Mouse (Mus musculus) fat pad, adult 2 months (tissue): Measurements from ENCODE around the gene Gm14085.

ENCODE experiments used
- DNase-seq: peaks from one replicate; pipeline ENCODE4 v3.0.0-alpha.2; 2011; ENCODE audit warnings: low read depth, low spot score; ENCODE audit errors: extremely low read depth

Gene Gm14085

DNA sequence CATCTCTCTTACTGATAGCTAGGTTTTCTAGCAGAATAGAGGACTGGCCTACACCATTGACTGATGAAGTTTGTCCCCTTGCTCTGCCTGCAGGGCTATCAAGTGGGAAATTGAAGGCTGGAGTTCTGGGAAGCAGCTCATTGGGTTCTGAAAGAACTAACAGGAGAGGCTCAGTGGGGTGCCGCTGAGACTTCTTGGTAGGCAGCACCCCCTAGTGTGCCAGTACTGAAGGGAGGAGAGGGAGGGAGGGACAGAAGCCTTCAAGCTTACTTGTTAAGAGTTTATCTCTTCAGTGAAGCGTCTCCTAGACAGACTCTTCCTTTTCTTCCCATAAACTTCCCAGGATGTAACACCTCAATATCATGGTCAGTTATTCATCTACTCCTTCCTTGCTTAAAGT lies 73.6 kb downstream of the Gm14085 start:
- DNase-seq, result no peak

DNA sequence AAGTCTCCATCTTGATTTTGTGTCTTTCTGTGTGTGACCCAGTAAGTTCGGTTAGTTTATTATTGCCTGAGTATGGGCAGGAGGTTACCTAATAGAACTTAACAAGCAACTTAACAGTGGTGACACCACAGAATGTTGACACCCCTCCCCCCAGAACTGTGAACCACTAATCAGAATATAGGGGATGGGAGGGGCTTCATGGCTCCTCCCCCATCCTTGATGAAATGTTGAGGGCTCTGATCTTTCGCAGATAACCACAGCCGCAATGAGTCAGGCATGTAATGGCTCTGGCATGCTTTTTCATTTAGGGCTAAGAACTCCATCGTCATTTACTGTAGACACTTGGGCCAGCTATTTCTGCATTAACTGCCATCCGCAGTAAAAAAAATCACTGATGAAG lies 76.5 kb downstream of the Gm14085 start:
- DNase-seq, result no peak

DNA sequence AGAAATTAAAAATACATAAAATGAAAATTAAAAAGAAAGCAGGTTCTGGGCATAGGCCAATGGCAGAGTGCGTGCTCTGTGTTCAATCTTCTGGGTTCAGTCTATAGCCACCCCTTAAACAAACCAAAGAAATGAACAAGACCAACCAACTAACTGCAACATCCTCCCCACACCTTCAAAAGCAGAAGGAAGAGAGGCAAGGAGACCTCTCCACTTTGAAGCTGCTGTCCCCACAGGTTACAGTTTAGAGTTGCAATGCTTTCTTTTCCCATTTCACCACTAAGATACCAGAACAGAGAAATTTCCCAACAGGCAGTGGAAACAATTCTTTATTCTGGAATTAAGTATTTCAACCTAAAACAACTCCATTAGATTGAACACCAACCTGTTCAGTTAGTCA lies 77.5 kb downstream of the Gm14085 start:
- no peak for DNase-seq

DNA sequence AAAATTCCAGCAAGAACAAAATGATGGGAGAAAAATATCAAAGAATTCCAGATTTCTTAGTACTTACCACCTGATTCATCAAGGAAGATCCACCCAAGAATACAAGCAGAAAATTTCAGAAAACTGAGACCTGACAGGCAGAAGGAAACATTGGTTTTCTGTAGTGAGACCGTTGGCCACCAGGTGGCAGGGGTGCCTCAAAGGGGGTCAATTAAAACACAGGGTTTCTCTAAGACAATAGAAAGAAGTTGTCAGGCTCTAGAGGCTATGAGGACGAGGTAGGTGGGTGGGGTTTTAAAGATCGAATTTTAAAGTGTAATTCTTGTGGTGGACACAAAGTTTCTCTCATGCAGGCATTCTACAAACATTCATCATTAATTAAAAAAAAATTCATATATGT lies 84.7 kb downstream of the Gm14085 start:
- DNase-seq, result no peak

DNA sequence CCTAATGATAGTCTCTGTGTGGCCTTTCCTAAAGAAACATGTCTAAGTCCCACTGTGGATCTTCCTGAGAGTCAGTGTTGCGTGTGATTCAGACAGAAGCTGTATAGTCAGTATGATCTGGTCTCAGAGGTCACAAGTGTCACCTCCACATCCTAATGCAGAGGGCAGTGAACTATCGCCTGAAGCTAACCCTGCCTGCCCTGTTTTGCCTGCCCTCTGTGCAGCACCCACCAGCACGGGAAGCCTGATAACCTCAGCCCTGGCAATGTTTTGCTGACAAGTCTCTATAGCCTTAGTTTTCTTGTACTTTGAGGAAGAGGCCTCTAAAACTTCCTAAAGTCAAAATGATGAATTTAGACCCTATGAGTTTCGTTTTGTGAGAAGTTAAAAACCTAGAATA lies 85.7 kb downstream of the Gm14085 start:
- no peak for DNase-seq

DNA sequence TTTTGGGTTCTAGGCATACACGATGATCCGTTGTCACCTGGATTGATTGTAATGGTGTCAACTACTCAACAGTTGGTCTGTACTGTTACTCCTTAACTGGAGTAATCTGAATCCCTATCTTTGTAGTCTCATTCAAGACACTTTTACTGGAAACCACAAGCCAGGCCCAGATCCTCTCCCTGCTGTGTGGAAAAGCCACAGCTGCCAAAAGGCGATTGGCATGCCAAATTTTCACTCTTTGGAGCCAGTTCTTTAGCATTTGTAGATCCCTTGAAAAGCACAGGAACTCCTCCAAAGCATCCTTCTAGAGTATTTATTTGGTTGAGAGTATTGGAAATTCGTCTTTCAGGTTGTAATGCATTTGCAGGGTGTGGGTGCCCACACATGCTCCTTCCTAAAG lies 86.6 kb downstream of the Gm14085 start:
- DNase-seq, result no peak

DNA sequence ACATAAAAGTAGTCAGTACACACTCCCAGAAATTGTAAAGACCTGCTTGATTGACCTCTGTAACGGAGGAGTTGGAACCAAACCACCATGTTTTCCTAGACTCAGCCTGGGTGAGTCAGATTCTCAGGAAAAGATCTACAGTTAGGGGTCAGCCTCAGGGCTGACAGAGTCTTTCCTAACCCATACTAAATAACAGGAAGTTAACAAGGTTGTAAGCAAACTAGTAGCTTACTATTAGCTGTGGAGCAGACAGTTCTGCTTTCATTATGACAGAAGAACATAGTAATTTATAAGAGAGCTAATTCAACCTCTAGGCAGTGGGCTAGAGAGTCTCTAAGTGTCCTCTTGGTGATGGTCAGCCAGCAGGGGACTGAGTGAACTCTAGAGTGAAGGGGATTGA lies 87.7 kb downstream of the Gm14085 start:
- no peak for DNase-seq

DNA sequence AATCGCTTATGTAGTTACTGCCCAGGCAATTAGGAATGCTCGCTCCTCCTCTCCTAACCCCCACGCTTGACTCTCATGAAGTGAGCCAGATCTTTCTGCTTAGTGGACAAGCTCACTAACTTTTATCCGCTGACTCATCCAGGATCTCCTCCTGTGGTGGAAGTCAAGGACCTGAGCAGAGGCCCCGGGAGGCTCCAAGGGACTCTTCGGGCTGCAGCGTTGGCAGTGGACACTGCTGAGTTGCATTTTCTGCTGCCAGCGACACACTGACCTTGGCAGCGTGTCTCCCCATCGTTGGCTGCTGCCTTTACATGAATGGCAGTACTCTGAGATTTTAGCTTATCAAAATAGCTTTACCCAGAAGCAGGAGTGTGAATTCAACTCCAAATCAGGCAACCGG lies 90.7 kb downstream of the Gm14085 start:
- DNase-seq, result no peak

DNA sequence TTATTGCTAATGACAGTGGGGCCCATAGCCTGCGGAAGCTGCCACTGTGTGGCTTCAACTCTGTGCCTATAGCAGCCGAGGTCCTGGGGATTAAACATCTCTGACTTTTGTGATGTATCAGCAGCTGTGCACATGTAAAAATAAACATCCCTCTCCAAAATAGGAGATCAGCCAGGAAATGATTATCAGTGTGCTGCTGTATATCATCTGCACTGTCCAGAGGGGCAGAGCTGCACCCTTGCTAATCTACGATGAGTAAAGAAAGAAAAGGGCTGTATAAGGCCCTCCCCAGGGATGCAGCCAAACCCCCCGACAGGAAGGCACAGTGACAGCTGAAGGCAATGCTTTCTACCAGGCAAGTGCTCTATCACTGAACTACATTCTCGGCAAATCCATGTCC lies 91.6 kb downstream of the Gm14085 start:
- DNase-seq, result no peak

DNA sequence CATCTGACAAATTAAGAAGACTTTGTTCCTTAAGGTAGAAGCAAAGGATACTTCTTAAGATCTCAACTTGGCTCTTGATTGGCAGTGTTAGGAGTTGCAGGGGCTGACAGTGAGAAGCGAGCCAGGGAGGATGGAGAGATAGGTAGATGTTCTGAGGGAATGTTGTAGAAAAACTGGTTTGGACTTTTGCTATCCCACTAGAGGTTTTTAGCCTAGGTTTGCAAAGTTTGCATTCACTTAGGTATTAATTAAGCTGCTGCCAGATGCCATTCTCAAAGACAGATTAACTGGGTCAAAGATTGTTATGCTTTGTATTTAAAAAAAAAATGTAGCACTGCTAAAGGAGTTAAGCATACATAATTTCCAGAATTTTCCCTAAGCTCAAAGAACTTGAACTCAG lies 92.6 kb downstream of the Gm14085 start:
- DNase-seq, result no peak
